Mouse (Mus musculus) ES-E14 (cell line): Measurements from ENCODE around the gene Sv2b. TPM values are rescaled to one million over a fixed set of nuclear protein-coding genes. Genes with fewer than 3 reads are reported as not detected.
A peak's percentile ranks its signal among the peaks of the same experiment; 100 is the strongest.

Experiments used
- DNase-seq: peaks from one replicate; pipeline ENCODE4 v3.0.0-alpha.2; 2013; ENCODE audit warnings: low read depth, low spot score
- H3K27ac ChIP-seq: 2 replicates; pipeline ENCODE4 v1.5.1; 2012; ENCODE audit warnings: low read depth, mild to moderate bottlenecking, low read length, moderate library complexity, mixed read lengths; ENCODE audit not compliant: poor library complexity, insufficient read depth, severe bottlenecking
- H3K36me3 ChIP-seq: 2 replicates; pipeline ENCODE4 v1.6.1; 2012; ENCODE audit warnings: mild to moderate bottlenecking, low read length, moderate library complexity, mixed read lengths; ENCODE audit not compliant: control insufficient read depth, poor library complexity, insufficient read depth, severe bottlenecking
- H3K4me1 ChIP-seq, 2 experiments: fragments of 150-350 bp in 1 of 2; sonication (generic) in 1 of 2; 2 replicates each; pipeline ENCODE4 v1.6.1; 2012; ENCODE audit warnings: low read length in 2 of 2, mild to moderate bottlenecking in 1 of 2, mixed read lengths in 1 of 2; ENCODE audit not compliant: control insufficient read depth in 2 of 2, insufficient read depth in 2 of 2, poor library complexity in 1 of 2
- H3K4me3 ChIP-seq, 2 experiments: fragments of 150-350 bp in 1 of 2; sonication (generic) in 1 of 2; 2 replicates each; pipeline ENCODE4 v1.5.1; 2012; ENCODE audit warnings: low read length in 2 of 2, low read depth in 1 of 2, mild to moderate bottlenecking in 1 of 2, mixed read lengths in 1 of 2; ENCODE audit not compliant: insufficient read depth in 1 of 2, poor library complexity in 1 of 2, severe bottlenecking in 1 of 2
- H3K9ac ChIP-seq: 2 replicates; pipeline ENCODE4 v1.6.1; 2012; ENCODE audit warnings: low read depth, mild to moderate bottlenecking, low read length, mixed read lengths; ENCODE audit not compliant: poor library complexity, insufficient read depth, severe bottlenecking
- H3K9me3 ChIP-seq: fragments of 150-350 bp; sonication (generic); 2 replicates; pipeline ENCODE4 v1.6.1; 2012; ENCODE audit warnings: low read depth, mild to moderate bottlenecking, low read length; ENCODE audit not compliant: control insufficient read depth, insufficient read depth
- CHD2 ChIP-seq: IDR thresholded peaks from 2 replicates; pipeline ENCODE4 v1.6.1; 2014; ENCODE audit warnings: mild to moderate bottlenecking, low read depth, low read length, inconsistent platforms
- HCFC1 ChIP-seq: IDR thresholded peaks from 2 replicates; pipeline ENCODE4 v1.6.1; 2012; ENCODE audit warnings: low read length, inconsistent platforms, borderline replicate concordance; ENCODE audit not compliant: insufficient read depth
- MAFK ChIP-seq: IDR thresholded peaks from 2 replicates; pipeline ENCODE4 v1.6.1; 2014; ENCODE audit warnings: mild to moderate bottlenecking, low read depth, low read length, inconsistent platforms; ENCODE audit not compliant: insufficient read depth
- ZC3H11A ChIP-seq: IDR thresholded peaks from 2 replicates; pipeline ENCODE4 v1.6.1; 2012; ENCODE audit warnings: low read depth, mild to moderate bottlenecking, inconsistent platforms, low read length, borderline replicate concordance
- ZNF384 ChIP-seq: IDR thresholded peaks from 2 replicates; pipeline ENCODE4 v1.6.1; 2012; ENCODE audit warnings: low read depth, low read length, inconsistent platforms
- in situ Hi-C, 2 experiments: fragments of 600-800 bp; cut with MboI; formaldehyde crosslinking; loops; one replicate each; pipeline ENCODE4 v1.15.1; 2025; ENCODE audit warnings: low sequenced_read_pairs in 2 of 2, inconsistent platforms in 1 of 2; ENCODE audit not compliant: unreplicated experiment in 2 of 2
- total RNA-seq: library from RNA; depleted of rRNA; stranded (reverse); fragments of 300-350 nt; gene quantifications from 2 replicates; pipeline ENCODE4 v1.2.3, GENCODE M21; 2012

Gene Sv2b
- total RNA-seq, 1 experiment = 0.27 TPM

DNA sequence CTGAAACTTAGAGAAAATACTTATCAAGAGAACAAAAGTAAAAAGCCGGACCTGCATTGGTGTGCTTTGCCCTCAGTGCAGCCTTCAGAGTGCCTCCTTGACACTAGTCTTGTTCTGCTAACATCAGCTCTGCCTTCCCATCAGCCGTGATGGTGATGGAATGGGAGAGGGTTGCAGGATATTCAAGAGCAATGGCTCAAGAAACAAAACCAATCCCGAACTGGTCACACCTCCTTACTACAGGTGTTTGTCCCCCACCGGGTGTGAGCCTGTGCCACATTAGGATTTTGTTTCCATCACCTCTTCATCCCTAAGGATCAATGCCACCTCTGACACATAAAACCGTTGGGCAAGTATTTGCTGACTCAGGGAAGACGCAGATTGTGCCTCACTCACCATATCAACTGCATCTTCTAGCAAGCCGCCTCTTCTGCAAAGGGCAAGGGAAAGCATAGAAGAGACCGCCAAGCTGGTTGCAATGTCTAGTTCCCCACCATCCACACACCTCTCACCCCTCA is 1.4 kb downstream of the Sv2b start:
- Histone ChIP-seq H3K36me3 (no peaks in the 10 kb centered on the region), H3K27ac (no peak overlapping the region), H3K4me1 (peaks cover 0 to 2% of the 10 kb centered on the region in 2 experiments; a peak in 1 of 4 replicates), H3K9me3 (no peaks in the 10 kb centered on the region), H3K4me3 (no peak overlapping the region), H3K9ac (no peak overlapping the region)
- in situ Hi-C loops = no loop called here
- peak; percentile 80 for TF ChIP-seq MAFK
- no peak for TF ChIP-seq ZC3H11A
- DNase-seq = no peak

DNA sequence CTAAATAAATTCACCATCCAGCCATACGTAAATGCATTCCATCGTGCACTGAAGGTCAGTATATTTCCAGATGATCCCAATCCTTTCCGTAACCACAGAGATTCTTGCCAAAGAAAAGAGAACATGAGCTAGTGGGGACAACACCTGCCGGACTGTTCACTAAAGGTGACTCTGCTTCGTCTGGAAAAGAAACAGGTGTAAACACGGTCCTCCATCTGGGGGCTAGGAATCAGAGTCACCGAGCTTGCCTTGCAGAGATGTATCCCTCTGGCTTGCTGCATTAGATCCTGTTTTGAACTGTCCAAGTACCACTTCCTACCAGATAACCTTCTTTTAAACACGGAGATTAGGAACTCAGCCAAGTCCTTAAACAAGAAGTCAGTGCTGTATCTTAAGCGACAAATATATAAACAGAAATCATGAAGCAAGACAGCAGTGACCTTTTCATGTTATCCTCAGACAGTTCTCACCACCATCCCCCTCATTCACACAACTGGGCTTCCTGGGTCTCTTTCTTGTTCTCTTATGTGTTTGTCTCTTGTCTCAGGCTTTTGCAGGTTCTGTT is 3.1 kb downstream of the Sv2b start:
- TF ChIP-seq HCFC1 = no peak
- Histone ChIP-seq H3K27ac (no peak overlapping the region), H3K9ac (no peak overlapping the region), H3K9me3 (no peaks in the 10 kb centered on the region), H3K4me3 (no peak overlapping the region), H3K4me1 (peaks cover 0 to 2% of the 10 kb centered on the region in 2 experiments; a peak in 1 of 4 replicates), H3K36me3 (no peaks in the 10 kb centered on the region)
- DNase-seq = no peak
- in situ Hi-C loops = no loop called here

DNA sequence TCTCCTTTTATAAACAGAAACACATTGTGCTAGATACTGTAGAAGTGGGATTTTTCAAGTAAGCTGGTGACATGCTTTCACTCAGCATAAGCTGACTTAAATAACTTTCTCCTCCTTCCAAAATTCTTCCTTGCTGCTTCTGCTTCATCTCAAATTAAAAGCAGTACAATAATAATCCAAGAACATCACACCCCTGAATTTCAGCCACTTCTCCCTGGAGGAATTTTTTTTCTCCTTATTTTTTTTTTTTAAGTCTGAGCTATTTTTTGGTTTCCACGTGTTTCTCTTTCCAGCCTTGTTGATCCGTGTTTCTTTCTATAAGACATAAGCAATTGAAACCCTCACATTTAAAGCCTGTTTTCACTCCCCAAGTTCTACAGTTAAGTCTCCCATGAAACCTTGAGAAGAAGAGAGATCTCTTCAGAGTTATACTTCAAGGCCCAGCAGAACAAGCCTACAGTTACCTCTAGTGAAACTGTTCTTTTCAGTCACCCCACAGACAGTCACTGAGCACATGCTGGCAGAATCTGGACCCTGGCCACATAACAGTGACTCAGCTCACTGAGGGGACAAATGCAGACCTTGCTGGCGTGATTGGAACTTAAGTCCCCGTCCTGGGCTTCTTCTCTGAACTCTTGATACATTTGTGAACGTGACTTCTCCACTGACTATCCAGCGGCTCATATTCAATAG is 6.4 kb downstream of the Sv2b start:
- Histone ChIP-seq H3K9ac (no peak overlapping the region), H3K36me3 (no peaks in the 10 kb centered on the region), H3K27ac (no peak overlapping the region), H3K9me3 (no peaks in the 10 kb centered on the region), H3K4me3 (no peak overlapping the region), H3K4me1 (no peaks in the 10 kb centered on the region)
- TF ChIP-seq ZC3H11A = no peak
- no peak for TF ChIP-seq ZNF384
- TF ChIP-seq MAFK = no peak
- no peak for TF ChIP-seq HCFC1
- TF ChIP-seq CHD2 = no peak
- DNase-seq = no peak
- in situ Hi-C loops = no loop called here

DNA sequence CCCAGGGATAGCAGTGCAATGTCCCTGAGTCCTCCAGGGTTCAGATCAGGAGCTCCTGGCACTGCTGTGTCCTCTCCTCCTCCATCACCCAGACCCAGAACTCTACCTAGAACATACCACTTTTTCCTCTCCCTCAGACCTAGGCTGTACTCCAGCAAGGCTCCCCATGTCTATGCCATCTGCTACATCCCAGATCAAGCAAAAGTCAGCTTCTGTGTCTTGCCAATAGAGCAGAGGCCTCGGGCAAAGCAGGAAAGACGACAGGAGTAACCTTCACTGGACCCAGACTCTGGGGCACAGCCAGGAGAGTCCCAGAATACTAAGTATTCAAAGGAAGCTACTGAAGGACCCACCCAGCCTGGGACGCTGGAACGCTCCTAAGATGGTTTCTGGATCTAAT is 9.8 kb downstream of the Sv2b start:
- Histone ChIP-seq H3K4me3 (no peak overlapping the region), H3K9me3 (no peaks in the 10 kb centered on the region), H3K36me3 (no peaks in the 10 kb centered on the region), H3K27ac (no peak overlapping the region), H3K4me1 (no peaks in the 10 kb centered on the region), H3K9ac (no peak overlapping the region)
- DNase-seq = no peak
- TF ChIP-seq HCFC1 = no peak
- in situ Hi-C loops = no loop called here

DNA sequence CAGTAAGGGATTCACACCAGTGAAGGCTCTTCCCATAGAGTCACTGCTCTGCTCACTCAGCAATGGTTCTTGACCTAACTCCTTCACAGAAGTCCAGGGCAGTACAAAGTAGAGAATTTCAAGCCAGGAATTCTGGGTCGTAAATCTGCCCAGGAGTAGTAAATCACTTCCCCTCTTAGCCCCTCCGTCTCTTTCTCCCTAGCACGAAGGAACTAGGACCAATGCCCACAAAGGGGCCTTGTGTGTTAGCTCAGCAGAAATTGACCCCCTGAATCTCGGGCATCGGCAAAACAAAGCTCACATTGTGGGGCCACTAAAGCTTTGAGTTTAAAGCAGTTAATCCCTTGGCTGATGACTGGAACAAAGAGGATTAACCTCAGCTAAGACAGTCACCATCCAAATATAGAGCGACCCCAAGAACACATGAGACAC is 12.4 kb downstream of the Sv2b start:
- no peak overlapping the region for H3K27ac ChIP-seq
- H3K9ac ChIP-seq = no peak overlapping the region
- no peaks in the 10 kb centered on the region for H3K9me3 ChIP-seq
- no peak for DNase-seq
- TF ChIP-seq ZNF384 (no peak), ZC3H11A (no peak), CHD2 (no peak), MAFK (no peak), HCFC1 (no peak)
- no peaks in the 10 kb centered on the region for H3K4me1 ChIP-seq
- in situ Hi-C loops = no loop called here
- no peak overlapping the region for H3K4me3 ChIP-seq
- H3K36me3 ChIP-seq = no peaks in the 10 kb centered on the region
